Comparison of ENCODE assay signal across 25 mouse cellular contexts in genomic region chr6:49083008-49083407, GRCm38 (mm10).
"Had no signal": no experiment of that assay in that cellular context is flagged by ENCODE, and none has a peak within 500 bp of the region (broad histone marks: within the 10 kb centered on the region; RNA-seq: fewer than 3 reads in every experiment).

No protein-coding gene starts in this region.

- H3K4me3 ChIP-seq: embryonic facial prominence, embryonic 10.5 days; embryonic facial prominence, embryonic 12.5 days; embryonic facial prominence, embryonic 13.5 days; embryonic facial prominence, embryonic 15.5 days; erythroblast, embryonic 14.5 days; forebrain, embryonic 10.5 days; forebrain, embryonic 12.5 days; forebrain, embryonic 13.5 days; forebrain, embryonic 15.5 days; gastrocnemius, adult 2 months; heart, adult 2 months had no signal

- H3K4me1 ChIP-seq: embryonic facial prominence, embryonic 10.5 days; embryonic facial prominence, embryonic 12.5 days; embryonic facial prominence, embryonic 13.5 days; embryonic facial prominence, embryonic 15.5 days; forebrain, embryonic 10.5 days; forebrain, embryonic 12.5 days; forebrain, embryonic 13.5 days; forebrain, embryonic 15.5 days had no signal

- H3K9me3 ChIP-seq: embryonic facial prominence, embryonic 10.5 days; embryonic facial prominence, embryonic 12.5 days; embryonic facial prominence, embryonic 13.5 days; embryonic facial prominence, embryonic 15.5 days; forebrain, embryonic 10.5 days; forebrain, embryonic 12.5 days; forebrain, embryonic 13.5 days; forebrain, embryonic 15.5 days had no signal

- H3K9ac ChIP-seq: embryonic facial prominence, embryonic 12.5 days; embryonic facial prominence, embryonic 13.5 days; embryonic facial prominence, embryonic 15.5 days; forebrain, embryonic 12.5 days; forebrain, embryonic 13.5 days; forebrain, embryonic 15.5 days; forebrain, postnatal 0 days had no signal

- H3K27me3 ChIP-seq: embryonic facial prominence, embryonic 12.5 days; embryonic facial prominence, embryonic 13.5 days; embryonic facial prominence, embryonic 15.5 days; forebrain, embryonic 12.5 days; forebrain, embryonic 13.5 days; forebrain, embryonic 15.5 days had no signal

- H3K4me2 ChIP-seq: embryonic facial prominence, embryonic 12.5 days; embryonic facial prominence, embryonic 13.5 days; embryonic facial prominence, embryonic 15.5 days; forebrain, embryonic 12.5 days; forebrain, embryonic 13.5 days; forebrain, embryonic 15.5 days had no signal

- H3K27ac ChIP-seq: embryonic facial prominence, embryonic 10.5 days; embryonic facial prominence, embryonic 12.5 days; embryonic facial prominence, embryonic 13.5 days; embryonic facial prominence, embryonic 15.5 days; forebrain, embryonic 10.5 days; forebrain, embryonic 12.5 days; forebrain, embryonic 13.5 days; forebrain, embryonic 15.5 days; gastrocnemius, adult 2 months; heart, adult 2 months had no signal

- DNase-seq: cerebellum, adult 8-10 months; cerebellum, adult 9-10 months; cerebellum, adult 9-11 months; cerebellum, postnatal 10 days; cerebellum, postnatal 14 days; cerebellum, postnatal 25 days; cerebellum, postnatal 36 days; embryo, embryonic 11 days; forebrain, postnatal 0 days; gastrocnemius, adult 2 months; gastrocnemius, postnatal 10 days; gastrocnemius, postnatal 14 days; gastrocnemius, postnatal 25 days; gastrocnemius, postnatal 36 days; heart, adult 18-20 months; heart, adult 2 months had no signal
